Mouse (Mus musculus) ES-Bruce4 (cell line): ENCODE results near the gene Pcyox1.

Experiments used
- CTCF ChIP-seq: IDR thresholded peaks from one replicate; pipeline ENCODE4 v1.8.1; 2011; ENCODE audit warnings: low read depth, low read length
- EP300 ChIP-seq: IDR thresholded peaks from 2 replicates; pipeline ENCODE4 v1.6.1; 2011; ENCODE audit warnings: low read depth, low read length; ENCODE audit not compliant: insufficient read depth
- POLR2A ChIP-seq: IDR thresholded peaks from one replicate; pipeline ENCODE4 v1.8.1; 2011; ENCODE audit warnings: low read length; ENCODE audit not compliant: insufficient read depth

GRCm38 (mm10) chr6:86391326-86391725, 5.6 kb downstream of the Pcyox1 start:
- no peak for TF ChIP-seq POLR2A
- TF ChIP-seq CTCF, result no peak
- no peak for TF ChIP-seq EP300
